Mouse (Mus musculus) kidney, adult 2 months (tissue): ENCODE data around the gene Egln3.

Experiments
- CTCF ChIP-seq: fragments of 200-500 bp; conservative IDR thresholded peaks from 2 replicates; pipeline ENCODE4 v1.5.1; 2011; ENCODE audit warnings: low read depth, mild to moderate bottlenecking, control low read depth, low read length, moderate library complexity, mixed read lengths; ENCODE audit not compliant: insufficient read depth, insufficient read length
- POLR2A ChIP-seq: fragments of 200-500 bp; IDR thresholded peaks from one replicate; pipeline ENCODE4 v1.6.1; 2011; ENCODE audit warnings: low read depth, low read length, control low read depth

DNA sequence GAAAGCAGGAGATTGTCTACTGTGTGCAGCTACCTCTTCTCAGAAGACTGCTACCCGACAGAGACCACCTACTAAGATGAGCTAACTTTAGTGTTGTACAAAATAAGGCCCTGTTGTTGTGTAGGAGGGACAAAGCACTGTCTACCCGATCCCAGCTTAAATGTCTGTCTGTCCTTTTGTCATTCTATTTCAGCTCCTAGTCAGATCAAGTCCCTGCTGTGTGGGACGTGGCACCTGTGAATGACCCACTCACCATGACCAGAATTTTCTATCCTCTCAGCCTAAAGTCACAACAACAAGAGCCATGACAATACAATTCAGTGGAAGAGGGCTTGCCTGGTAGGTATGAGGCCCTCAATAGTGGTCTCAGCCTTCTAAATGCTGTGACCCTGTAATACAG lies 25.3 kb downstream of the Egln3 start:
- TF ChIP-seq CTCF (no peak), POLR2A (no peak)
